In genomic region chr8:4895046-4895445, GRCm38 (mm10) we compare ENCODE assay signal across 25 mouse cellular contexts.
DNase-seq lines count a peak whose midpoint lies in the region; ATAC-seq and TF ChIP-seq lines count a peak whose summit lies in the region.
"Had no signal": no experiment of that assay in that cellular context is flagged by ENCODE, and none has a peak within 500 bp of the region (broad histone marks: within the 10 kb centered on the region; RNA-seq: fewer than 3 reads in every experiment).

No protein-coding gene starts in this region.

- H3K4me2 ChIP-seq in kidney, postnatal 0 days (ENCODE audit: low read length): no peak overlapping the region
- H3K4me2 ChIP-seq: forebrain, embryonic 13.5 days; heart, embryonic 12.5 days; heart, embryonic 15.5 days; hindbrain, embryonic 13.5 days had no signal

- DNase-seq in kidney, adult 2 months: peak; percentile 91
- peak; percentile 62 to 83 for DNase-seq in kidney, adult 8-10 months
- DNase-seq in kidney, postnatal 0 days (ENCODE audit: low spot score): peak; percentile 6
- peak; percentile 36 to 56 for DNase-seq in kidney, postnatal 25 days
- no peak for DNase-seq in urinary bladder, adult 2 months (ENCODE audit: low spot score)
- no peak for DNase-seq in spleen, adult 12 weeks (ENCODE audit: low spot score)
- DNase-seq in urinary bladder, postnatal 25 days (ENCODE audit: low spot score): no peak
- DNase-seq: adrenal gland, postnatal 10 days; adrenal gland, postnatal 36 days; cerebellum, adult 18-20 months; cerebellum, adult 9-10 months; cerebellum, postnatal 14 days; gastrocnemius, postnatal 14 days; heart, adult 11 months; heart, postnatal 10 days; heart, postnatal 36 days had no signal

- H3K9ac ChIP-seq in kidney, postnatal 0 days (ENCODE audit: low read depth, low read length): no peak overlapping the region
- H3K9ac ChIP-seq: forebrain, embryonic 13.5 days; heart, embryonic 12.5 days; heart, embryonic 15.5 days; hindbrain, embryonic 13.5 days had no signal

- 0 out of 2 replicates have a peak, but pooled peaks cover 2% of the 10 kb centered on the region for H3K4me1 ChIP-seq in kidney, adult 2 months (ENCODE audit: control insufficient read depth, insufficient read depth, low read length)
- no peaks in the 10 kb centered on the region for H3K4me1 ChIP-seq in kidney, postnatal 0 days (replicated peaks; ENCODE audit: insufficient read depth, low read length)
- H3K4me1 ChIP-seq: forebrain, embryonic 10.5 days; forebrain, embryonic 13.5 days; heart, embryonic 12.5 days; heart, embryonic 15.5 days; hindbrain, embryonic 10.5 days; hindbrain, embryonic 13.5 days had no signal

- TF ChIP-seq POLR2A in kidney, adult 2 months (IDR thresholded peaks at IDR 0.05; ENCODE audit: low read depth, low read length): no peak

- WGBS in kidney, adult 2 months: 48% methylated on average over 2 of the region's 2 CpGs
- 69% methylated on average over 2 of the region's 2 CpGs for WGBS in kidney, postnatal 0 days

- H3K27me3 ChIP-seq in kidney, adult 2 months (replicated peaks; ENCODE audit: control insufficient read depth, insufficient read depth, low read length): no peaks in the 10 kb centered on the region
- no peaks in the 10 kb centered on the region for H3K27me3 ChIP-seq in kidney, postnatal 0 days (ENCODE audit: insufficient read depth, low read length)
- H3K27me3 ChIP-seq: forebrain, embryonic 13.5 days; heart, embryonic 12.5 days; heart, embryonic 15.5 days; hindbrain, embryonic 13.5 days had no signal

- H3K9me3 ChIP-seq in kidney, postnatal 0 days (replicated peaks; ENCODE audit: low read length): no peaks in the 10 kb centered on the region
- H3K9me3 ChIP-seq: forebrain, embryonic 13.5 days; heart, embryonic 12.5 days; heart, embryonic 15.5 days; hindbrain, embryonic 10.5 days; hindbrain, embryonic 13.5 days had no signal

- H3K27ac ChIP-seq in kidney, adult 2 months (ENCODE audit: insufficient read depth, low read depth, low read length): no peak overlapping the region
- H3K27ac ChIP-seq in kidney, postnatal 0 days: no peak overlapping the region
- H3K27ac ChIP-seq: forebrain, embryonic 10.5 days; forebrain, embryonic 13.5 days; heart, embryonic 15.5 days; hindbrain, embryonic 10.5 days; hindbrain, embryonic 13.5 days had no signal

- H3K36me3 ChIP-seq in kidney, adult 2 months (ENCODE audit: control insufficient read depth, insufficient read depth, low read length): no peaks in the 10 kb centered on the region
- H3K36me3 ChIP-seq in kidney, postnatal 0 days (ENCODE audit: insufficient read depth, low read length): no peaks in the 10 kb centered on the region
- H3K36me3 ChIP-seq: forebrain, embryonic 10.5 days; heart, embryonic 12.5 days; heart, embryonic 15.5 days; hindbrain, embryonic 10.5 days; hindbrain, embryonic 13.5 days had no signal

- no peak overlapping the region for H3K4me3 ChIP-seq in kidney, adult 2 months (ENCODE audit: insufficient read depth, low read depth, low read length)
- no peak overlapping the region for H3K4me3 ChIP-seq in kidney, postnatal 0 days (replicated peaks; ENCODE audit: low read depth, low read length)
- H3K4me3 ChIP-seq: forebrain, embryonic 10.5 days; forebrain, embryonic 13.5 days; heart, embryonic 12.5 days; heart, embryonic 15.5 days; hindbrain, embryonic 10.5 days; hindbrain, embryonic 13.5 days had no signal

- TF ChIP-seq CTCF in kidney, adult 2 months (conservative IDR thresholded peaks at IDR 0.05; ENCODE audit: insufficient read depth, insufficient read length, low read depth, low read length): no peak
- TF ChIP-seq CTCF in kidney, postnatal 0 days (IDR thresholded peaks at IDR 0.05; ENCODE audit: low read depth): no peak

- peak; percentile 88 for ATAC-seq in kidney, postnatal 0 days (replicated peaks; ENCODE audit: low FRiP score, low read depth)
- ATAC-seq: activated CD4-positive, CD25-positive, alpha-beta regulatory T cell, adult 4 months; forebrain, embryonic 13.5 days; forebrain, embryonic 16.5 days; hindbrain, embryonic 16.5 days had no signal

Comparison
In these comparisons a context has a peak if more than half of its experiments do, and no peak if none do; other contexts are left out.
1. DNase-seq: peak in kidney, adult 2 months (single experiment), kidney, adult 8-10 months (2 of 2), kidney, postnatal 0 days (single experiment) and kidney, postnatal 25 days (2 of 2); none in urinary bladder, adult 2 months (single experiment), spleen, adult 12 weeks (single experiment) and urinary bladder, postnatal 25 days (single experiment).